In the genomic region with DNA sequence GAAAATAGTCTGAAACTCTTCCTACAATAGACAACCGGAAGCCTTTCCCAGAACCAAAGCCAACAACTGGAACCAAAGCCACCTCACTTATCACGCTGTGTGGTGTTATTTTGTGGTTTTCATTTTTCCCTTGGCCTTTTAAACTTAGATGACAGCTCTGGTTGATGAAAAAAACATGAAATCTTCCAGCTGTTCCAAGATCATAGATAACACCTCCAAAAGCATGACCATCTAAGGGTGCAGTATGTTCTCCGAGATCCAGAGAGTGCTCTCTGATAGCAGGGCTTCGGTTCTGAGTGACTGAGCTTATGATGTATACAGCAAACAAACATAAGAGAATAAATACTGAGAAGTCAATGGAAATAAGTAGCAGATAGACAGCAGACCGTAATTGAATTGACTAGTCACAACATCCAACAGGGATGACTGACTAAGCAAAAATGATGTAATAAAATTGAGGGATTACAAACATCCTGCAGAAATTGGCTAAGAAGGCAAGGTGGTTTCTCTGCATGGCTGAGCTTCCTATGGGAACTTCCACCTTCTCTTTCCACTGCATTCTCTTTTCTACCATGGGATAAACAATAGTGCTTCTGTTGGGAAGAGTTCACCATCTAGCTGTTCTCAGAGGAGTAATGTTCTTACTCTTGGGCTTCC, we compare ENCODE assay signal across 22 mouse cellular contexts.
A peak's percentile ranks its signal among the peaks of the same experiment; 100 is the strongest.
DNase-seq lines count a peak whose midpoint lies in the region; ATAC-seq and TF ChIP-seq lines count a peak whose summit lies in the region.
"Had no signal": no experiment of that assay in that cellular context is flagged by ENCODE, and none has a peak within 500 bp of the region (broad histone marks: within the 10 kb centered on the region; RNA-seq: fewer than 3 reads in every experiment).

No protein-coding gene starts in this region.

- no peak overlapping the region for H3K9ac ChIP-seq in lung, embryonic 16.5 days (ENCODE audit: low read length)
- H3K9ac ChIP-seq: embryonic facial prominence, embryonic 15.5 days; forebrain, embryonic 15.5 days; heart, embryonic 13.5 days; hindbrain, embryonic 15.5 days; limb, embryonic 13.5 days; liver, embryonic 14.5 days; midbrain, embryonic 12.5 days; neural tube, embryonic 12.5 days had no signal

- DNase-seq in kidney, adult 9 months, result peak; percentile 48
- no peak for DNase-seq in kidney, adult 11 months
- DNase-seq in lung, adult 2 months, result no peak
- peak; percentile 31 for DNase-seq in Patski (ENCODE audit: low read depth, low spot score)
- no peak for DNase-seq in layer of hippocampus, adult 18-20 months (ENCODE audit: low spot score in 2 of 2)
- DNase-seq: adrenal gland, postnatal 36 days; cerebellum, adult 9-10 months; kidney, postnatal 25 days; right cerebral cortex, postnatal 14 days; thymus, adult 2 months; thymus, postnatal 4 days had no signal

- H3ac ChIP-seq in myocyte (ENCODE audit: control insufficient read depth, insufficient read length), result no peak overlapping the region

- peak; percentile 54 for ATAC-seq in lung, embryonic 16.5 days (ENCODE audit: low read depth)
- ATAC-seq in Patski, result peak; percentile 60
- ATAC-seq: forebrain, embryonic 15.5 days had no signal

- no peaks in the 10 kb centered on the region for H3K27me3 ChIP-seq in lung, embryonic 16.5 days (ENCODE audit: control insufficient read depth, insufficient read depth, low read depth, low read length)
- H3K27me3 ChIP-seq in Patski (no peaks in the 10 kb centered on the region), myocyte (ENCODE audit: control insufficient read depth, insufficient read depth, insufficient read length) (no peaks in the 10 kb centered on the region)
- H3K27me3 ChIP-seq: embryonic facial prominence, embryonic 15.5 days; forebrain, embryonic 15.5 days; heart, embryonic 13.5 days; hindbrain, embryonic 15.5 days; limb, embryonic 13.5 days; midbrain, embryonic 12.5 days; neural tube, embryonic 12.5 days had no signal

- POLR2A ChIA-PET in Patski (lab: Charles Lee), result no interaction called here

- no peak for TF ChIP-seq CTCF in lung, adult 2 months (IDR thresholded peaks at IDR 0.05; ENCODE audit: insufficient read depth, low read length)
- TF ChIP-seq CTCF in Patski (IDR thresholded peaks at IDR 0.05), result no peak

- CTCF ChIA-PET in Patski (lab: Charles Lee), result no interaction called here

- H3K9me3 ChIP-seq in lung, embryonic 16.5 days (ENCODE audit: control insufficient read depth, low read length), result 0 out of 2 replicates have a peak, but pooled peaks cover 2% of the 10 kb centered on the region
- H3K9me3 ChIP-seq: embryonic facial prominence, embryonic 15.5 days; forebrain, embryonic 15.5 days; heart, embryonic 13.5 days; hindbrain, embryonic 15.5 days; limb, embryonic 13.5 days; midbrain, embryonic 12.5 days had no signal

- no peaks in the 10 kb centered on the region for H3K79me2 ChIP-seq in myocyte (ENCODE audit: control insufficient read depth, insufficient read depth)

- in situ Hi-C loops in Patski (cut with MboI; ENCODE audit: low pct_unique_long_range_greater_than_20kb), result no loop called here

- no peak overlapping the region for H3K27ac ChIP-seq in lung, embryonic 16.5 days (ENCODE audit: low read length)
- H3K27ac ChIP-seq: embryonic facial prominence, embryonic 15.5 days; forebrain, embryonic 15.5 days; heart, embryonic 13.5 days; hindbrain, embryonic 15.5 days; limb, embryonic 13.5 days; liver, embryonic 14.5 days; midbrain, embryonic 12.5 days; neural tube, embryonic 12.5 days; stomach, postnatal 0 days had no signal

- no peaks in the 10 kb centered on the region for H3K4me1 ChIP-seq in lung, embryonic 16.5 days (replicated peaks; ENCODE audit: control insufficient read depth, insufficient read depth, low read length)
- no peaks in the 10 kb centered on the region for H3K4me1 ChIP-seq in lung, adult 2 months (ENCODE audit: control insufficient read depth, insufficient read depth, low read length)
- H3K4me1 ChIP-seq: embryonic facial prominence, embryonic 15.5 days; forebrain, embryonic 15.5 days; heart, embryonic 13.5 days; hindbrain, embryonic 15.5 days; limb, embryonic 13.5 days; midbrain, embryonic 12.5 days; neural tube, embryonic 12.5 days had no signal

- H3K4me3 ChIP-seq in lung, embryonic 16.5 days (ENCODE audit: low read length), result no peak overlapping the region
- no peak overlapping the region for H3K4me3 ChIP-seq in lung, adult 2 months (replicated peaks; ENCODE audit: extremely low read depth, low read depth, low read length)
- H3K4me3 ChIP-seq in myocyte, result no peak overlapping the region
- H3K4me3 ChIP-seq: embryonic facial prominence, embryonic 15.5 days; forebrain, embryonic 15.5 days; heart, embryonic 13.5 days; hindbrain, embryonic 15.5 days; limb, embryonic 13.5 days; midbrain, embryonic 12.5 days; neural tube, embryonic 12.5 days had no signal

- no peak for TF ChIP-seq POLR2A in lung, adult 2 months (IDR thresholded peaks at IDR 0.05; ENCODE audit: borderline replicate concordance, extremely low read depth, low read depth, low read length)
- TF ChIP-seq POLR2A in myocyte (IDR thresholded peaks at IDR 0.05; ENCODE audit: insufficient read length, low read depth), result no peak

- WGBS in lung, embryonic 16.5 days, result 60% methylated on average over 5 of the region's 5 CpGs
- WGBS in lung, adult 2 months, result 62% methylated on average over 5 of the region's 5 CpGs

- H3K4me2 ChIP-seq in lung, embryonic 16.5 days (ENCODE audit: low read depth, low read length), result no peak overlapping the region
- peak overlapping the region; percentile 60 for H3K4me2 ChIP-seq in myocyte (ENCODE audit: low read depth)
- H3K4me2 ChIP-seq: embryonic facial prominence, embryonic 15.5 days; forebrain, embryonic 15.5 days; heart, embryonic 13.5 days; hindbrain, embryonic 15.5 days; limb, embryonic 13.5 days; midbrain, embryonic 12.5 days; neural tube, embryonic 12.5 days had no signal

- H3K36me3 ChIP-seq in lung, embryonic 16.5 days (ENCODE audit: control insufficient read depth, insufficient read depth, low read length), result no peaks in the 10 kb centered on the region
- no peaks in the 10 kb centered on the region for H3K36me3 ChIP-seq in myocyte (ENCODE audit: control insufficient read depth, insufficient read depth)
- H3K36me3 ChIP-seq: embryonic facial prominence, embryonic 15.5 days; forebrain, embryonic 15.5 days; heart, embryonic 13.5 days; hindbrain, embryonic 15.5 days; limb, embryonic 13.5 days; midbrain, embryonic 12.5 days; neural tube, embryonic 12.5 days had no signal

TF ChIP-seq in myocyte, 11 proteins besides CTCF, POLR2A, EP300 and RAD21:
- no peak for TF ChIP-seq E2F4 (IDR thresholded peaks at IDR 0.05; ENCODE audit: insufficient read depth)
- no peak for TF ChIP-seq REST (IDR thresholded peaks at IDR 0.05; ENCODE audit: insufficient read depth, insufficient read length)
- peak; percentile 2 for TF ChIP-seq TCF12 (IDR thresholded peaks at IDR 0.05; ENCODE audit: insufficient read depth, poor library complexity, severe bottlenecking)
- peak; percentile 60 for TF ChIP-seq CEBPB (IDR thresholded peaks at IDR 0.05; ENCODE audit: insufficient read depth, poor library complexity, severe bottlenecking)
- peak in 2 of 3 experiments; percentile 1 to 18 for TF ChIP-seq MYOD1 (IDR thresholded peaks at IDR 0.05; ENCODE audit: control insufficient read depth in 1 of 3, insufficient read length in 2 of 3, low read depth in 2 of 3)
- no peak for TF ChIP-seq MAX (IDR thresholded peaks at IDR 0.05; ENCODE audit: low read depth)
- no peak for TF ChIP-seq SRF (IDR thresholded peaks at IDR 0.05; ENCODE audit: control insufficient read depth, insufficient read length, low read depth)
- TF ChIP-seq MYOG (IDR thresholded peaks at IDR 0.05; ENCODE audit: control insufficient read depth in 1 of 3, insufficient read depth in 1 of 3, insufficient read length in 2 of 3, low read depth in 2 of 3), result peak in 1 of 3 experiments; percentile 57
- no peak for TF ChIP-seq USF1 (IDR thresholded peaks at IDR 0.05; ENCODE audit: low read depth)

Comparison
In these comparisons a context has a peak if more than half of its experiments do, and no peak if none do; other contexts are left out.
1. DNase-seq: peak in kidney, adult 9 months (single experiment) and Patski (single experiment); none in kidney, adult 11 months (single experiment), lung, adult 2 months (single experiment) and layer of hippocampus, adult 18-20 months (0 of 2).